Mouse (Mus musculus) bone marrow, adult 2 months (tissue): ENCODE measurements around the gene Gm1123. TPM values are rescaled to one million over a fixed set of nuclear protein-coding genes. Genes with fewer than 3 reads are reported as not detected.

Experiments
- H3K27ac ChIP-seq: fragments of 200-500 bp; 2 replicates; pipeline ENCODE4 v1.5.1; 2012; ENCODE audit warnings: low read depth, mild to moderate bottlenecking, control low read depth, inconsistent platforms, low read length; ENCODE audit not compliant: control insufficient read depth, poor library complexity, insufficient read depth
- H3K4me1 ChIP-seq: fragments of 200-500 bp; 2 replicates; pipeline ENCODE4 v1.6.1; 2011; ENCODE audit warnings: low read length; ENCODE audit not compliant: control insufficient read depth, insufficient read depth
- H3K4me3 ChIP-seq: fragments of 200-500 bp; replicated peaks from 2 replicates; pipeline ENCODE3; 2011; ENCODE audit warnings: mild to moderate bottlenecking, low read depth, low read length, control low read depth; ENCODE audit not compliant: control insufficient read depth
- CTCF ChIP-seq: fragments of 200-500 bp; IDR thresholded peaks from 2 replicates; pipeline ENCODE4 v1.5.1; 2011; ENCODE audit warnings: low read length, control low read depth; ENCODE audit not compliant: control insufficient read depth, insufficient read depth
- POLR2A ChIP-seq: fragments of 200-500 bp; IDR thresholded peaks from 2 replicates; pipeline ENCODE4 v1.6.1; 2011; ENCODE audit warnings: low read depth, mild to moderate bottlenecking, control low read depth, low read length, borderline replicate concordance; ENCODE audit not compliant: control insufficient read depth
- WGBS: fragments of 180-500 bp; shearing (Covaris S2); methylation state at CpG from one replicate; pipeline ENCODE4 v1.1.7; 2018; 5-methylcytosine and 5-hydroxymethylcytosine counted together
- polyA plus RNA-seq: library from polyadenylated mRNA; stranded (reverse); fragments of >200 nt; gene quantifications from 2 replicates; pipeline ENCODE4 v1.2.4, GENCODE M21; 2011; ENCODE audit warnings: low replicate concordance; ENCODE audit not compliant: missing spikeins, insufficient read depth, insufficient read length

Gm1123 gene
- polyA plus RNA-seq, 1 experiment: not detected

DNA sequence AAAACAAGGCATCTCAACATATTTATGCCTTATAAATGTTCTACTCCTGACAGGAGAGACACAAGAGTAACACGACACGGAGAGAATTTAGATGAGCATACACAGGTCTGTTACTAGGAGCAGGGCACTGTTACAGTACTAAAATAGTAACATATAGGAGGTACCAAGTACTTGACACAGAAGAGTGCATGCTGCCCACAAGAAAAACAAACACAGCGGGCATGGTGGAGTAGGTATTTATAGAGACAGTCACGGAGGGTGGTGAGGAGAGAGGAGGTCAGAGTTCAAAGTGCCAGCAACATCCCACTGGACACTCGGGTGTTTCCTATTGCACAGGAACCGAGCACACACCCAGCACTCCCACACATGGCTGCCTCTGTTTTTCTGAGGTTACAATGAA lies 14.2 kb upstream of the Gm1123 start:
- no peak overlapping the region for H3K4me3 ChIP-seq
- 86% methylated on average over 6 of the region's 6 CpGs for WGBS
- no peak overlapping the region for H3K27ac ChIP-seq
- no peaks in the 10 kb centered on the region; the same call in 1 of the 2 replicates for H3K4me1 ChIP-seq
- no peak for TF ChIP-seq CTCF
- no peak for TF ChIP-seq POLR2A

DNA sequence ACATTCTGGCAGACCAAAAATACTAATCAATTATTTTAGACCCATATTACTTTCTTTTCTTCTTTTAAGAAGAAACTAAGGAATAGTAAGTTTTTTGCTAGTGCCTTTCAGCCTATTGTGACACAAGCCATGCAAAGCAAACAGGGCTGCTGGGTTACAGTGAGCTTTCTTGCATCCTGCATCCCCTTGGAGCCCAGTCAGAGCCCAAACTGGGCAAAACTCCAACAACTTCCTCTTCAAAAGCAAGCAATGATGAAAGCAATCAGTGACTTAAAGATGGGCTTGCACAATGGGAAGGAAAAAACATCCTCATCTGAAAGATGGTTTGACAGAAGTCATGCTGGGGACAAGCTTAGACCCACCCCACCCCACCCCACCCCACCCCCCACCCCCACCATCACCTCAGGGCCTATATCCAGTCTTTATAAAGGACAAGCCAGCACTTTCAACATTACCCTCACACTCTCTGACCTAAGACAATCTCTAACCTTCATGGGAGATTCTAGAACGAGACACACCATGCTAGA lies 13.3 kb upstream of the Gm1123 start:
- no peak overlapping the region for H3K4me3 ChIP-seq
- 53% methylated on average over 1 of the region's 1 CpGs for WGBS
- no peaks in the 10 kb centered on the region; the same call in 1 of the 2 replicates for H3K4me1 ChIP-seq
- H3K27ac ChIP-seq: no peak overlapping the region
- TF ChIP-seq POLR2A: no peak
- no peak for TF ChIP-seq CTCF

DNA sequence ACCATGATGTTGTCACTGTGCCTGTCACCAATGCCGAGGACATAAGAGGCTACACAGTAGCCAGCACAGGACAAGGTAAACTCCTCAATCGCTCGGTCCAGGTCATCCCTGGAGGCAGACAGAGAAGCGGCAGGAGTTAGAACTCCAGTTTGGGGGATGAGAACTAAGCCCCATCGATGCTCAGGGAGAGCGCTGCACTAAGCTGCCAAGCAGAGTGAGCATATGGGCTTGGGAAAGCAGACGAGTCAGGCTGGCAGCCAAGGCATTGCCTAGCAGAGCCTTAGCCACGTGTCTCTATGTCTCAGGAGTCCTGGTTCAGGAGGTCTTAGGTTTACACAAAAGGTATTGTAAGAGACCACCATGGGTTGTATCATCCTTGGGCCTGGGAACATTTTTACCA lies 9.2 kb upstream of the Gm1123 start:
- no peak for TF ChIP-seq CTCF
- TF ChIP-seq POLR2A: no peak

DNA sequence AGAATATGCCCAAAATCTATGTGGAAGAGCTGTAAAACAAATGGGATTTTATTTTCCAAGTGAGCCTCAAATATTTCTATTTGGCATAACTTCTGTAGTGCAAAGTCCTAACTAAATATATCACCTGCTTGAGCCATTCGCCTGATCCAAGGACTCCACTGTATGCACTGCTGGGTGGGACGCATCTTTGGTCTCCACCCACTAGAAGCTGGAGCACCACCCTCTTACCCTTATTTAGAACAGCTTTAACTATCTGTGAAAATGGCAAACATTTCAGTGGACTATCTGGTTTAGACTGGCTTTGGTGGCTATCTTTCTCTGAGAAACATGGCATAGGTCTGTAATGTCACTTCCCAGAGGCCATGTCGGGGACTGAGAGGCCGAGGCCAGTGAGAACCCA lies 7.1 kb upstream of the Gm1123 start:
- no peaks in the 10 kb centered on the region for H3K4me1 ChIP-seq
- no peak for TF ChIP-seq POLR2A
- TF ChIP-seq CTCF: no peak
- H3K4me3 ChIP-seq: no peak overlapping the region
- WGBS: 87% methylated on average over 4 of the region's 4 CpGs
- no peak overlapping the region for H3K27ac ChIP-seq

More for the DNA sequence above, 9.2 kb upstream of the Gm1123 start:
- WGBS: 90% methylated on average over 8 of the region's 8 CpGs
- Histone ChIP-seq H3K27ac (no peak overlapping the region), H3K4me3 (no peak overlapping the region), H3K4me1 (no peaks in the 10 kb centered on the region; the same call in 1 of the 2 replicates)

DNA sequence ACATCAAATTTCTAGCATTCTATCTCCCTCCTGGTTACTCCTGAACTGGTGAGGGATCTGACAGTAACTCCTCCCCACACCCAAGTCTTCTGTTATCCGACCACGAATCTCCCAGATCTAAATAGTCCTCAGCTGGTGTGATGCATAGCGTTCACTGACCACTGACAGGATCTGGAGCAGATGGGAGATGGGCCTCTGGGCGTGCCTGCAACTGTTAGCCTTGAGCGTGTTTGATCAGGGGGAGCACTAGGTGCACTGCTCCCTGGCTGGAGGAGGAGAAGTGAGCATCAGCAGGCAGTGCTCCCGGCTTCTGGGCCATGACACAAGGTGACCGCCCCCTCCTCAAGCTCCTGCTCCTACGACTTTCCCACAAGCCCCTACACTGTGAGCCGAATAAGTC lies 6.5 kb upstream of the Gm1123 start:
- 81% methylated on average over 9 of the region's 9 CpGs for WGBS

DNA sequence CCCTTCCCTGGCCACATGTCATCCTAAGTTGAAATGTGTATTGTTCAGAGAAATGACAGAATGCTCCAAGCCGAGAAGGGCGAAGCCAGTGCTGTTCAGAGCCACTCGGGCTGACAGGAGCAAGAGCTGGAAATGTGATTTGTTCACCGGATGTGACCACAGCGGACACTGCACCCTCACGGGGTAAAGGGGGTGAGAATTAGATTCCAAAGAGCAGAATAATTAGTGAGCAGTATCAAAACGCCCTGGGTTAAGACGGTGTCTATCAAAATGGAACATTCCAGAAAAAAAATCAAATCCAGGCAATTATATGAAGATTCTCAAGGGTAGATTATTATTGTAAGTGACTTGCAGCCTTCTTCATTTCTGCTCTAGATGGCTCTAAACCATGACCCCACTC lies 1.4 kb downstream of the Gm1123 start:
- Histone ChIP-seq H3K4me3 (no peak overlapping the region), H3K4me1 (no peaks in the 10 kb centered on the region), H3K27ac (no peak overlapping the region)
- no peak for TF ChIP-seq POLR2A
- no peak for TF ChIP-seq CTCF
- WGBS: 87% methylated on average over 8 of the region's 8 CpGs

More for the DNA sequence above, 6.5 kb upstream of the Gm1123 start:
- Histone ChIP-seq H3K4me3 (no peak overlapping the region), H3K4me1 (no peaks in the 10 kb centered on the region), H3K27ac (no peak overlapping the region)
- TF ChIP-seq POLR2A: no peak
- no peak for TF ChIP-seq CTCF

DNA sequence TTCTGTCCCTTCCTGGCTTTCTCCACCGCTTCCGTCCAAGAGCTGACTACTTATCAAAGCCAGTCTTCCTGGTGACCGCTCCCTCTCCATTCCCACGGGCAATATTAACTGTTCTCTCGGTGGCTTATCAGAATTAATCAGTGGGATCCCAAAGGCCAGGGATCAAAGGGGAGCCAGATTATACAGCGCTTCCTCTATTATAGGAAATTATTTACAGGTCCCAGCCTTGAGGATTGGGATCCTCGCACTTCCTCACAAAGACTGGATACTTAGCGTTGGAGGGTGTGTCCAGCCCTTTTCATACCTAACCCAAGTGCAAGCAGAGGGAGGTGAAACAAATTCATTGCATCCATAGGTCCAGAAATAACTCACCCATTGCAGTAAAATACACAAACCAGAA lies 3.5 kb downstream of the Gm1123 start:
- H3K4me1 ChIP-seq: no peaks in the 10 kb centered on the region
- TF ChIP-seq POLR2A (no peak), CTCF (no peak)
- no peak overlapping the region for H3K4me3 ChIP-seq
- WGBS: 90% methylated on average over 8 of the region's 8 CpGs
- H3K27ac ChIP-seq: no peak overlapping the region

DNA sequence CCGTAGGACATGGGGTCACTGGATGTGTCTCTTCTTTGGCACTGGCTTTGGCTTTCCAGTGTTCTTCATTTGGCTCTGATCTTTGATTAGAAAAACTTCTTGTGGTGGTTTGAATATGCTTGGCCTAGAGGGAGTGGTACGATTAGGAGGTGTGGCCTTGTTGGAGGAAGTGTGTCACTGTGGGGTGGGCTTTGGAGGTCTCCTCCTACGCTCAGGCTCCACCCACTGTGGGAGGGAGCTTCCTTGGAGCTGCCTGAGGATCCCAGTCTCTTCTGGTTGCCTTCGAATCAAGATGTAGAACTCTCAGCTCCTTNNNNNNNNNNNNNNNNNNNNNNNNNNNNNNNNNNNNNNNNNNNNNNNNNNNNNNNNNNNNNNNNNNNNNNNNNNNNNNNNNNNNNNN lies 13.8 kb downstream of the Gm1123 start:
- 74% methylated on average over 4 of the region's 4 CpGs for WGBS
- Histone ChIP-seq H3K4me3 (no peak overlapping the region), H3K27ac (no peak overlapping the region), H3K4me1 (no peaks in the 10 kb centered on the region)
- TF ChIP-seq CTCF (no peak), POLR2A (no peak)

DNA sequence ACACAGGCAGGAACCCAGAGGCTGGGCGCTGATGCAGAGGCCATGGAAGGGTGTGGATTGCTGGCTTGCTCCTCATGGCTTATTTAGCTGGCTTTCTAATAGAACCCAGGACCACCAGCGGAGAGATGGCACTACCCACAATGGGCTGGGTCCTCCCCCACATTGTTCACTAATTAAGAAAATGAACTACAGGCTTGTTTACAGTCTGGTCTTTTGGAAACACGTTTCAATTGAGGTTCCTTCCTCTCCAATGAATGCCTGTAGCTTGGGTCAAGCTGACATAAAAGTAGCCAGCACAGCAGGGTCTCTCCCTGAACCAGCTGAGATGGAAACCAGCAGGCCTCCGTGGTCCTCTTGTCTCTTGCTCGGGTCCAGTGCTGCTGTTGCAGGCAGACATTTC lies 14.3 kb downstream of the Gm1123 start:
- no peak overlapping the region for H3K4me3 ChIP-seq
- no peak overlapping the region for H3K27ac ChIP-seq
- H3K4me1 ChIP-seq: no peaks in the 10 kb centered on the region
- no peak for TF ChIP-seq POLR2A
- no peak for TF ChIP-seq CTCF
- WGBS: 68% methylated on average over 5 of the region's 5 CpGs
